Mouse (Mus musculus) gastrocnemius, postnatal 36 days (tissue): ENCODE measurements at regions not wholly inside any gene's neighbourhood (a gene's known extent, or its start where the extent isn't known, plus 50 kb on each side); places are given as distances from the start of the nearest gene placed in this dataset.

ENCODE experiments used
- DNase-seq, 2 experiments: peaks; one replicate each; pipeline ENCODE4 v3.0.0; 2022
- intact Hi-C: fragments of 180-260 bp; cut with DNase I; formaldehyde crosslinking; loops from one replicate; pipeline ENCODE4 v1.15.1; 2025

- no peak for DNase-seq
- intact Hi-C loops = no loop called here
Observed at GRCm38 (mm10) chr3:129386522-129386921, 54.0 kb upstream of the Enpep start.

- intact Hi-C loops = no loop called here
- DNase-seq = no peak
Observed at GRCm38 (mm10) chr3:129390506-129390905, 58.0 kb upstream of the Enpep start.

- DNase-seq = no peak
Observed at GRCm38 (mm10) chr3:129391888-129392813, 59.6 kb upstream of the Enpep start.

GRCm38 (mm10) chr3:129392814-129393804, 60.6 kb upstream of the Enpep start:
- no peak for DNase-seq
- intact Hi-C loops = no loop called here

More at GRCm38 (mm10) chr3:129391888-129392813, 59.6 kb upstream of the Enpep start:
- intact Hi-C loops = no loop called here

- no peak for DNase-seq
- intact Hi-C loops = no loop called here
Observed at GRCm38 (mm10) chr3:129397481-129397880, 65.0 kb upstream of the Enpep start.

- DNase-seq = no peak
- intact Hi-C loops = no loop called here
Observed at GRCm38 (mm10) chr3:129400092-129400924, 67.8 kb upstream of the Enpep start.

- intact Hi-C loops = no loop called here
Observed at GRCm38 (mm10) chr3:129411389-129412054, 79.0 kb upstream of the Enpep start.

GRCm38 (mm10) chr3:129412126-129412960, 79.8 kb upstream of the Enpep start:
- intact Hi-C loops = no loop called here

More at GRCm38 (mm10) chr3:129411389-129412054, 79.0 kb upstream of the Enpep start:
- no peak for DNase-seq

GRCm38 (mm10) chr3:129412961-129413246, 80.4 kb upstream of the Enpep start:
- DNase-seq = no peak
- intact Hi-C loops = no loop called here

More at GRCm38 (mm10) chr3:129412126-129412960, 79.8 kb upstream of the Enpep start:
- DNase-seq = no peak

GRCm38 (mm10) chr3:129415656-129416055, 83.1 kb upstream of the Enpep start:
- DNase-seq = no peak
- intact Hi-C loops = no loop called here

- DNase-seq = no peak
- intact Hi-C loops = no loop called here
Observed at GRCm38 (mm10) chr3:129416337-129416736, 83.8 kb upstream of the Enpep start.

GRCm38 (mm10) chr3:129421620-129422239, 89.2 kb upstream of the Enpep start:
- peak in 1 of 2 experiments; percentile 13 for DNase-seq
- intact Hi-C loops = loop anchor here (2.0 to 5.0 kb wide), 2 partner anchors 113 to 266 kb away; no protein-coding TSS in a partner anchor

- intact Hi-C loops = no loop called here
- DNase-seq = no peak
Observed at GRCm38 (mm10) chr3:129428750-129429149, 96.2 kb upstream of the Enpep start.

GRCm38 (mm10) chr3:129429161-129430111, 96.9 kb upstream of the Enpep start:
- intact Hi-C loops = no loop called here
- no peak for DNase-seq

- intact Hi-C loops = no loop called here
- DNase-seq = no peak
Observed at GRCm38 (mm10) chr3:129434056-129434455, 98.1 kb upstream of the Elovl6 start.

- intact Hi-C loops = no loop called here
- no peak for DNase-seq
Observed at GRCm38 (mm10) chr3:129437687-129438086, 94.5 kb upstream of the Elovl6 start.

GRCm38 (mm10) chr3:129442756-129443155, 89.4 kb upstream of the Elovl6 start:
- DNase-seq = no peak
- intact Hi-C loops = no loop called here
